Mouse (Mus musculus) telencephalon, adult 2 months (tissue): ENCODE data around the gene Tsfm.

Experiments used
- DNase-seq: peaks from one replicate; pipeline ENCODE4 v3.0.0-alpha.2; 2011; ENCODE audit warnings: low read depth, low spot score

The Tsfm gene

DNA sequence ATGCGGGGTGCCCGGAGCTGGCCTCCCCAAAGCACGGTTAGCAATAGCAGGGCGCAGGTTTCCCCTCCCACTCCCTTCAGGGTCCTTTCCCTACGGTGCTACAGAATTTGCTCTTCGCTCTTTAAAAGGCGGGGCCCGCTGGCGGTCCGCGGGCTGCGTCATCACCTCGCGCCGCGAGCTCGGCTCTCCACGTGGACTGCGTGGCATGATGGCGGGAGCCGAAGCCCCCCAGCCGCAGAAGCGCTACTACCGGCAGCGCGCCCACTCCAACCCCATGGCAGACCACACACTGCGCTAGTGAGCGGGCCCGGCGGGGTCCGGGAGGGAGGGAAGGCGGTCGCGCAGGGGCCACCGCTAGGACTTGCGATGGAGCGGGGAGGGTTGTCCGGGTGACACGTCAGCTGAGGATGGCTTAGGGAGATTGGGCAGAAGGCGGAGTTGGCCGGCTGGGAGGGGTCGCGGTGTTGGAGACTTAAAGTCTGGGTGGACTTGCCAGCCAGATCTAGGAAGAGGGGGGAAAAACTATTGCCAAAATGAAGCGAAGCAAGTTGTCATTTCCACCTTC lies 11.2 kb upstream of the Tsfm start:
- no peak for DNase-seq

DNA sequence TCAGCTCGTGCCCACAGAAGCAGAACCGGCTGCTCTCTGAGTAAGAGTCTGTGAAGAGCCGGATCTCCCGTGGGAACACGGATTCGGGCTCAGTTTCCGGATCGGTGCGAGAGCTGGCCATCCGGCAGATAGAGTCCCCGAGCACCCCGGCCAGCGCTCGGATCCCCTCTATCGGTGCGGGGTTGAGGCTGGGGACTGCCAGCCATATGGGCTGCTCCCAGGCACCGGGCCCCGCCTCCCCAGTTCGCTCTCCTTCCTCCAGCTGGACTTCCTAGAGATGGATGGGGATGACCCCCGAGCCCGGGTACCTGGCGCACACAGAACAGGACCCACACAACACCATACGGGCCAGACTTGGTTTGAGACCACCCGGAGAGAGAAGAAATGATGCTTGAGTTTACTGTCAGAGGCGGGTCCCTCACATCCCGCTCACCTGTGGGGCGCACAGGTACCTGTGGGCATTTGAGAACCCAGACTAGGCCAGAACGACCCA lies 10.7 kb upstream of the Tsfm start, which contains the start of the genes Mettl1 and Eef1akmt3:
TSS of gene Mettl1 (plus strand) at position 141 of the 493 bp plus-strand sequence.
TSS of gene Eef1akmt3 (minus strand) at position 240 of the 493 bp plus-strand sequence.
- no peak for DNase-seq

DNA sequence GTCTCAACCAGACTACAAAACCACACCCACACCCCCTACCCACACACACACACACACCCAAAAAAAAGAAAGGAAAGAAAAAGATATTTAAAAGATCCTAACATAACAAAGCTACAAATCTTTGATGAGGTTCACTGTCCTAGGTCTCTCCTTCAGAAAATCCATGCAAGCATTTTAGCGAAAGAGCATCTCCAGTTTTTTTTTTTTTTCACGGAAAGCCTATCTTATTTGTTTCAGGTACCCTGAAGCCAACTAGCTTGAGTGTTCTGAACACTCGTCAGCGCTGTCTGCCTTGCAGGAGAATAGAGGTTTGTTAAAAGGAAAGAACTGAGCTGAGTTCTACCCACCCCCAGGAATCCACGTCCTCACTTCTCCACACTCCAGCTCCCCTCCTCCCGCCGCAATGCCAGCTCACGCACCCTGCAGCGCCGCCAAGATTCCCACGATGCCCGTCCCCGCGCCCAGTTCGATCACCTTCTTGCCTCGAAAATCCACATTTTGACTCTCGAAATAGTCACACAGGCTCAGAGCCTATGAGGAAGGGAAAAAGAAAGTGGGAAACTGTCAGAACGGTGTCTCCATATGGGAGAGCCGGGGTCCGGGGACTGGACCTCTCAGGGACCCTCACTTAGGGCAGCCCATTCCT lies 10.1 kb upstream of the Tsfm start:
- DNase-seq = no peak

DNA sequence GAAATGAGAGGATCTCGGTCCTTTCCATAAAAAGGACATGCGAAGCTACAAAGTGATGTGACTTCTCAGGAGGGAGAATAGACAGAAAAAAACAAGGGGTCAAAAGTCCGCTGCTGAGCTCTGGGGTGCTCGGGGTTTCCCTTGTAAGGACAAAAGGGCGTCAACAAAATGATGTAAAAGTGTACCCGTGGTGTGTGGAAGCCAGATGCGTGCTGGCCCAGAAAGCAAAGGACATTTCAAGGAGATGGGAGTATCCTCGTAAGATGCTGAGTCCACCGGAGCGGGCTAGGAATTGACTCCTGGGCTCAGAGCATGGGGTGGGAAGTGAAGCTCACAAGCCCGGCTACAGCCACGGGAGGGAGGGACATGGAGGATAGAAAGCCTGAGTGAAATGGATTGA lies 7.0 kb upstream of the Tsfm start:
- no peak for DNase-seq

DNA sequence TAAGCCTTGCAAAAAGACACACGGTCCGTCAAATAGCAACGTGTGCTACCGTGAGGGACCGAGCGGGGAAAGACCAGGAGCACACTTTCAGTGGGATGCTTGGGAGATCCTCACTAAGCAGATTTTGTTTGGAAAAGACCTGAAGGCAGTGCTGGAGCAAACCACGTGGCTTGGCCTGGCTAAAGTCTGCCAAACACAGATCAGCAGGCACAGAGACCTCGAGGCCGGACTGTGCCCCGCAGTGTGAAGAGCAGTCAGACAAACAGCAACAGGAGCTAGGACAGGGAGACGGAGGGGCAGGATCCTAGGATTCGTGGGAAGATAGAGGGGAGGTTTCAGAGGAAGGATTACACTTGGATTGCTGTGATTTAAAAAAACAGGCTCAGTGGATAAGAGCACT lies 5.6 kb upstream of the Tsfm start:
- no peak for DNase-seq

DNA sequence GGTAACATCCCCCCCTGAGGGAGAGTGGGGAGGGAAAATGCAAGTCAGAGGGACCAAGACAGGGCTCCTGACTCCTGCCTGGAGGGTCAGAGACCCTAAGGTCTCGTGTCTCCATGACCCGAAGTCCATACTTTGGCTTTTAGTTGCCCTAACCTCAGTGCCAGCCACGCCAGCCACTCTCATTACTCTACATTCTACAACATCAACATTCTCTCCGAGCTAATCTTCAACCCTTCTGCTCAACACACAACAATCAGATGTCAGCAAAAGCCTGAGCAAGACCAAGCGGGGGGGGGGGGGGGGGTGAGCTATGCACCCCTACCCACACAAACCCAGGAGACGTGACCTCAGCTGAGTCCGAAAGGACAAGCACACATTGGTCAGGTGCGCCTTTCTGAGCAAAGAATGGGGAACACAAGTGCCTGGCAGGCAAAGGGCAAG lies 2.7 kb upstream of the Tsfm start:
- no peak for DNase-seq

DNA sequence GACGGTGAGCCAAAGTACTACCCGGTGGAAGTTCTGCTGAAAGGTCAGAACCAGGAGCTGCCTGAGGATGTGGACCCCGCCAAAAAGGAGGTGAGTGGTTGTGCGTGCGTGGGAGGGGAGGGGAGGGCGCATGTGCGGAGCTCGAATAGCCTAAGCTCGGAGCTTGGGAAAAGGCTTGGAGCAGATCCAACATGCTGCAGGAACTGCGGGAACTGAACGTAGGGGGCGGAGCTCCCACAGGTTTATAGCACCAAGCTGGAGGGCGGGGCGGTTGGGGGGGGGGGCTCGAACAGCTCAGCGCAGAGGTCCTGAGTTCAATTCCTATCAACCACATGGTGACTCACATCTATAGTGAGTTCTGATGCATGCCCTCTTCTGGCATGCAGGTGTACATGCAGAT lies 12.2 kb downstream of the Tsfm start:
- DNase-seq = no peak

DNA sequence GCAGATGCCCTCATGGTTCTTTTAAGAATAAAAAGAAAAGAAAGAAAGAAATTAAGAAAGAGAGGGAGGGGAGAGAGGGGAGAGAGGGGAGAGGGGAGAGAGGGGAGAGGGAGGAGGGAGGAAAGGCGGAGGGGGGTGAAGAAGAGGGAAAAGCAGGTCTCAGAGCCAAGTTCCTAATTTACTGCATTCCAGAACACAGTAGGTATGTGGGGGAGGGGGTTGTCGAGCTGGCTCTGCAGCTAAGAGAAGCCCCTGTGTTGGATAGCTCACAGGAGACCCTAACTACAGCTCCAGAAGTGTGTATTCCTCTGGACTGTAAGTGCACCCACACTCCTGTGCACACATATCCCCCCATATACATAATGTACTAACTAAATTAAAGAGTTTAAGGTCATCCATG lies 13.6 kb downstream of the Tsfm start:
- DNase-seq = no peak

DNA sequence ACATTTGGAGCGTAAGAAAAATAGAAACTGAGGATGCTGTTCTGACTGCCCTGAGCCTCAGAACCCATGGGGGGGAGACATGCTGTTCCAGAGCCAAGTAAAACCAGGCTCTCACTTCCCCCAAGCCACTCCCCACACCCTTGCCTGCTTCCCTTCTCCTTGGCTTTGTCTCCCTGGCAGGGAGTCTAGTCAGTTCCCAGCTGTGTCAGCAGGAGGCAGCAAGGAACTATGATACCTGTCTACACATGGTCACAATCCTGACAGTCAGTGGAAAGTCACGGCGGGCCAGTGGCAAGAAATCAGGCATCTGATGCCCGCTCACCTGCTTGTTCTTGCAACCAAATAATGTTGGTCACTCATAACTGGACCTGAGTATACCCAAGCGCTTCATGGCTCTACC lies 14.2 kb downstream of the Tsfm start:
- no peak for DNase-seq

DNA sequence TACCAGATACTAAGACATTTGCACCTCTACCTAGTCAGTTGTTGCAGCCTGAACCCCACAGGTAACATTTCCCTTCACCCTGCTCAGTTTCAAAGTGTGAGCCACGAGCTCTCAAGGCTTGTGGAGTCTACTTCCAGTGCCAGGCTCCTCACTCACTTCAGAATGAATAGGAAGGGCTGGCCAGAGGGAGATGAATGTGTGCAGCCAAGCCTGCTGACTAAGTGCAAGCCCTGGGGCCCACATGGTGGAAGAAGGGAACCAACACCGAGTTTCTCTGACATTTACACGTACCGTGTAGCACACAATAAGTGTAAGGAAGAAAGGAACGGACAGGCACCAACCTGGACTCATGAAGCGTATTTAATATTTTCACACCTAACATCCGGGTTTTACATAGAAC lies 26.8 kb downstream of the Tsfm start:
- DNase-seq = no peak

DNA sequence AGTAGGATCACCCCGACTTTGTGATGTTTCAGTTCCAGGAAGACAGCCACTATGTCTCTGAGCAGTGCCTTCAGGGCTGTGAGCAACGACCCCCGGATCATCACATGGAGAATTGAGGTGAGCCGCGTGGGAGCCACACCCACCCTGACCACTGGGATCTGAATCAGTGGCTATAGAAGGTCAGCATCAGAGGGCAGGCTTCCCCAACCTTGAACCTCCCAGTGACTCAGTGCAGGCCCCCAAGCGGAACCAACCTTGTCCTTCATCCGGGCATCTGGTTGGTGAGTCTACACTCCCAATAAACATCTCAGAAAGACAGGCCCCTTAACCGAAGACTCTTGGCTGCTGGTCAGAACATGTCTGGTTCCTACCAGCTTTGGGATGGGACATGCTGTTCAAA lies 27.3 kb downstream of the Tsfm start:
- DNase-seq = no peak

DNA sequence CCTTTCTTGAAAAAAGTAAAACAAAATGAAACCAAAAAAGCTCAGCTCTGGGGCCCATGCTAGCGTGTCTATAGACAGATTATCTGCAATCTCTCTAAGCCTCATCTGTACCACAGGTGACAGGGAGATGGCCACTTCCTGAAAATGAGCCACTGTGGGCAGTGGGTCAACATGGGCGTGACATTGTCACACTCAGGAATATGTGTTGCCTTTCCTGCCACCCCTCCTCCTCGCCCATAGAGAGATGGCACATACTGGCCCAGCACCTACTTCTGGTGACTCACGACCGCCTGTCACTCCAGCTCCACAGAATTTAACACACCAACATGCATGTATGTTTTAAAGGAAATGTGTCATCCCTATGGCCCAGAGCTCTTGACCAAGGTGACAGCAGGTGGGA lies 27.9 kb downstream of the Tsfm start:
- no peak for DNase-seq

DNA sequence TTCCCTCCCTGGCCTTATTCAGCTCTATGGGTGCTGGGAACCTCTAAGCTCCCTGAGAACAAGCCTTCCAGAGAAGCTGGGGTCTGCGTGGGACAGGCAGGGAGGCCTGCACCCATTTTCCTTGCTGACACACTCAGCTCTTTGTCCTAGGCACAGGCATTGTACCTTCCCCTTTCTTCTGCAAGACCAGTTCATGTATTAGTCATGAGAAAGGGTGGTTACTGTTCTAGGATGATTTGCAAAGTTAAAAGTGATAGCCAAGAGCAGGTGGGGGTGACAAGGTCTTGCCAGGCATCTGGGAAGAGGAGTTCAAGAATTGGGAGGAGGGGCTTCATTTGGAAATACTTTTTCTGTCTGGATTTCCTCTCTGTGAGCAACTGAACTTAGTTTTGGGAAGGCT lies 28.6 kb downstream of the Tsfm start:
- no peak for DNase-seq

DNA sequence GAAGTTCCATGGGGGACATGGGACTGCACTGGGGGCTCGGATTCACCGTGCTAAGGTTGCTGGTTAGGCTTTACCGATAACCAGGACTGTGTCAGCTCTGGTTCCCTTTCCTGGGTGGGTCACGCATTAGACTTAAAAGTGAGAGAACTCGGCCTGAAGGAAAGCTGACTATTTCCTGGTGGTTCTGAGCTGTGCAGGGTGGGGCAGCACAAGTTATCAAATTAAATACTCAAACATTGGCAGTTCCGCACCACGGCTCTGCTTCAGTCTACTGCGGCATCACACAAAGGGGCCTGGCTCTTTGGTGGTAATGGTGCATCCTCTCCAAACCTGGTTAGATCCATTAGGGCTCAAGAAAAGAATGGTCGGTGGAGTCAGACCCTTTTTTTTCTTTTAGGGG lies 29.3 kb downstream of the Tsfm start:
- DNase-seq = no peak

DNA sequence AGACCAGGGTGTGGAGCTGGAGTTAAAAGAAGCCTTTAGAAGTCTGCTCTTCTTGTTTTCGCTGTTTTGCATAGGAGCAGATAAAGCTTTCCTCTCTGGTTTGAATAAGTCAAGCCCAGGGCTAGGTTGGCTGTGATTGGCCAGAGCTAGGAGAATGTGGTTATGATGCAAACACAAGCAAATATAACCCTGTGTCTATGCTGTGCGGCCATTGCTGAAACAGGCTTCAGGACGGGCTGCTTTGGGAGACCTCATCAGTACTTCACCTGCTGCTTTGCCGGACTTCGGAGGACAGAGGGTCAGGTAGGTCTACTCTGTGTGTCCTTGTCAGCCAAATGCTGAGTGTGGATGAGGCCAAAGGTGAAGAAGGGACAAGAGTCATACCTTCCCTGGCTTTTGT lies 30.1 kb downstream of the Tsfm start, which contains the start of gene Avil:
TSS of gene Avil (plus strand) at position 181 of the 400 bp plus-strand sequence.
- DNase-seq = no peak

DNA sequence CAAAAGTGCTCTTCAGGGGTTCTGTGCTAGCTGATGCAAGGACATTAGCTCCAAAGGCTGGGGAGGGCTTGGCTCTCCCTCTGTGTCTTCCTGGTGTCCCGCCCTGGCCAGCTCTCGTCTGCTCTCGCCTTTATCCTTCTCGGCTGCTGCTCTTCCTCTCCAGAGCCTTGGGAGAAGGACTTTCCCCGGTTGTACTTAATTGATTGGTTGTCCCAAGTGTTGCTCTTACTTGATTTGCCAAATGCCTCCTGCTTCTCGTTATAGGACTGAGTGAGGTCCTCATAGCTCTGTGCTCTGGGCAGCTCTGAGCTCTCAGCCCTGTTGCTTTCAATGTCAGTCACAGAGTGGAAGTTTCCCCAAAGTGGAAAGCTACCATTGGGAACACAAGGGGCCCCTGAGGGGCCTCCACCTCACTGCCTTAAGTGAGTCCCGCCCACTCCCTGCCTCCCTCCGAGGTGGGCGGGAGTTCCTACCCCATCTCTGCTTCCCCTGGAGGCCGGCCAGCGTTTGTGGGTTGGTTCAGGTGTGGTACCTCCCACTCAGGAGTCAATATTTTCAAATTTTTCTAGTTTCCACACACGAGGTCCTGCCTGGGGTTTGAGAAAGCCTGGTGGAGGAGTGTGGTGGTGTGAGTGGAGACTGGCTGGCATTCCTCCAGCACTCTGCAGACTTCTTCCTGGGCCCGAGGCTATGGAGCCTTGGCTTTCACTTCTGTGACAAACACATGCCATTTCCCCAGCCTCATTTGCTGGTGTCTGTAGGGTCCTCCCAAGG lies 33.1 kb downstream of the Tsfm start:
- no peak for DNase-seq

DNA sequence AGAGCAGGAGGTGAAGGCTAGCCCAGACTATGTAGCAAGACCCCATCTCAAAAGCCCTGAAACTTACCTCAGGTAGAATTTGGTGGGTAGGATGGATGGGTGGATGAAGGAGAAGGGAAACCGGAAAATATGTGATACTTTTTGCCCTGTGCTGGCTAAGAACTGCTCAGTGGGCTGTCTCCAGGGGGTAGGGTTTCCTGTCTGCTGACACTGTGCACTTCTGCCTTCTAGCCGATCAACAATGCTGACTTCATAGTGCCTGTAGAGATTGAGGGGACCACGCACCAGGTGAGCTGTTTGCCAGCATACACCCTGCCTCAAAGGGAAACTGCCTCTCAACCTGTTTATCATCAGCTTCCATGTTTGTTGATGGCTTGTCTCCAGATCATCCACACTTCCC lies 37.0 kb downstream of the Tsfm start:
- no peak for DNase-seq

DNA sequence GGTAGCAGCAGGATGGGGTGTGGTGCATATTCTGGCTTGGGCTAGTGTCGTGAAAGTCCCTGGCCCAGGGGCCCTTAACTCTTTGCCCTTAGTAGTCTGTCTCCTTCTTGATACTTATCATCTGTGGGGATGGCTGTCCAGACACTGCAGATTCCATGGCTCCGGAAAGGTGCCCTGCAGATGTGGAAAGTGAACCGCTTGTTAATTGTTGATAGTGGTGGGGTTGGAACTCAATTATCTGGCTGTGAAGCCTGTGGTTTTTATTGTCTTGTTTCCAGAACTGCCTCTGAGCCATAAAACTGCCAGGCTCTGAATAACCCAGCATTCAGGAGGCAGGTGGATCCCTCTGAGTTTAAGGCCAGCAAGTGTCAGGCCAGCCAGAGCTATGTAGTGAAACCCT lies 39.0 kb downstream of the Tsfm start:
- DNase-seq = no peak

DNA sequence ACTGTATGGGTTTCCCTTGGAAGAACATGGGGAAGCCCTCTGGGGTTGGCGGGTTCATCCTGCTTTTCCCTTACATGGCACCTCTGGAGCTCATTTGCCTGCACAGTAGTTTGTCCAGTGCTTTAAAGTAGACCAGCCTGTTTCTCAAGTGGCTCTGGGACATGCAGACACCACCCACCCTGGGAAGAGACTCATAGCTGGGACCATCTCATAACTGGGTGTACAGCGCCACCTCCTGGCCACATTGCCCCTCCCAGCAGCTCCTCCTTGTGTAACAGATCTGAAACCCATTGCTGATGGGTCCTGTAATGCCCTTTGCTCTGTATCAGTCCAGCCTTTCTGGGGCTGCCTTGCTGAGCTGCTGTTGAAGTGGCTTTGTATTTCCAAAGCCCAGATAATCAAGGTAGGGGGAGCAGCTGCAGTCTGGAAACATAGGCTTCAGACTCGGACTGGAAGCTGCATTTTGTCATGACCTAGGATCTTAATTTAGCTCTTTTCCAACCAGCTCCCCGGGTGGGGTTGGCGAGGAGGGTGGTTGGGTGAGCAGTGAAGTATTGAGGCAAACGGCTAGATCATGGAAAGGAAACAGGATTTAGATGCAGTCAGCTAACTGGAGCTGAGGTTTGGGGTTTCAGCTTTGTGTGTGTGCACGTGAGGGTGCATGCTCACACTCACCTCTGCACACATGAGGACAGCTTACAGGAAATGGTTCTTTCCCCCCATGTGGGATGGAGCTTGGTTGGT lies 40.2 kb downstream of the Tsfm start:
- no peak for DNase-seq

DNA sequence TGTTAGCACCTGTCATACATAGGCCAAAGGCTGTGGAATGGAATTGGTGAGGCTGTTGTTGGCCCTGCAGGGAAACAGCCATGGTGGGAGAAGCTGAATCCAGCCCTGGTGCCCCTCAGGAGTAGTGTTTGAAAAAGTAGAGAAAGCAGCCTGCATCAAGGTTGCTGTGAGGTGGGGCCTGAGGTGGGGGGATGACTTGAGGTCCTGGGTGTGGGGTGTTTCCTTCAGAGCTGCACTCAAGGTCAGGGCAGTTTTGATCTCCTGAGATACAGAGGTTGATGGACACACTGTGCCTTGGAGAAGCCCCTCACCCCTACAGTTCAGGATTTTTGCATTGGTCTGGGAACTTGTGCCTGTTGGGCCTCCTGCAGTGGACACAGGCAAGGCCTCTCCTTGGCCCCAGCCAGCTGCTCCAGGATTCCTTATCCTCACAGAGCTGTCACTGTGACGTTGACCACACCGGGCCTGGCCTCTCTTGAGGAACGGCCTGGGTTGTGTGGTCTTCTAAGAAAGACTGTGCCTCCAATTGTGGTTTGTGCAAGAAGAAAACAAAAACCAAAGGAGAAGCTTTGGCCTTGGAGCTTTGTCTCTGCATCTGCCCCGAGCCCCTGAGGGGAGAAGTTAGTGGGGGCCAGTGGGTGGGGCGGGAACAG lies 42.0 kb downstream of the Tsfm start:
- no peak for DNase-seq
